Mouse (Mus musculus) intestine, postnatal 0 days (tissue): ENCODE measurements around the gene Pip5k1b. TPM values are rescaled to one million over a fixed set of nuclear protein-coding genes. Genes with fewer than 3 reads are reported as not detected.
A peak's percentile ranks its signal among the peaks of the same experiment; 100 is the strongest.

Experiments used
- ATAC-seq: fragments of 200-750 bp; cut with Nextera tagmentation; 2 replicates; pipeline ENCODE4 v1.8.0; 2017; ENCODE audit warnings: mild to moderate bottlenecking, moderate TSS enrichment, moderate library complexity
- H3K27ac ChIP-seq: fragments of 300-500 bp; sonication (generic); 2 replicates; pipeline ENCODE4 v1.5.1; 2014; ENCODE audit warnings: mild to moderate bottlenecking, low read depth, low read length, moderate library complexity
- H3K27me3 ChIP-seq: fragments of 300-500 bp; sonication (generic); replicated peaks from 2 replicates; pipeline ENCODE4 v1.6.1; 2014; ENCODE audit warnings: low read length, mixed read lengths; ENCODE audit not compliant: control insufficient read depth, insufficient read depth
- H3K36me3 ChIP-seq: fragments of 300-500 bp; sonication (generic); 2 replicates; pipeline ENCODE4 v1.6.1; 2014; ENCODE audit warnings: mild to moderate bottlenecking, moderate library complexity; ENCODE audit not compliant: control insufficient read depth, insufficient read depth
- H3K4me1 ChIP-seq: fragments of 300-500 bp; sonication (generic); replicated peaks from 2 replicates; pipeline ENCODE4 v1.6.1; 2014; ENCODE audit warnings: antibody characterized with exemption, low read length, mixed read lengths; ENCODE audit not compliant: control insufficient read depth, insufficient read depth
- H3K4me2 ChIP-seq: fragments of 300-500 bp; sonication (generic); replicated peaks from 2 replicates; pipeline ENCODE4 v1.6.1; 2014; ENCODE audit warnings: low read depth, mild to moderate bottlenecking, moderate library complexity
- H3K4me3 ChIP-seq: fragments of 300-500 bp; sonication (generic); 2 replicates; pipeline ENCODE4 v1.5.1; 2014; ENCODE audit warnings: low read depth, low read length
- H3K9ac ChIP-seq: fragments of 300-500 bp; sonication (generic); 2 replicates; pipeline ENCODE4 v1.6.1; 2014; ENCODE audit warnings: mild to moderate bottlenecking, low read depth, low read length
- H3K9me3 ChIP-seq: fragments of 300-500 bp; sonication (generic); 2 replicates; pipeline ENCODE4 v1.6.1; 2016; ENCODE audit warnings: mixed run types; ENCODE audit not compliant: control insufficient read depth
- CTCF ChIP-seq: sonication (generic); IDR thresholded peaks from 2 replicates; pipeline ENCODE4 v1.5.1; 2016; ENCODE audit warnings: low read depth, mild to moderate bottlenecking, control low read depth, antibody characterized with exemption, moderate library complexity
- WGBS: fragments of 180-500 bp; shearing (Covaris S2); extraction: QIAGEN DNeasy Blood & Tissue Kit; methylation state at CpG from one replicate; pipeline ENCODE4 v1.1.7; 2014; 5-methylcytosine and 5-hydroxymethylcytosine counted together
- polyA plus RNA-seq: library from polyadenylated mRNA; unstranded; fragments of >200 nt; fragmentation: Nextera tagmentation; extraction: Ambion mirVana; gene quantifications from 2 replicates; pipeline ENCODE4 v1.2.1, GENCODE M21; 2015

Pip5k1b gene
- polyA plus RNA-seq, 1 experiment from 2014 or later: 29.4 TPM

DNA sequence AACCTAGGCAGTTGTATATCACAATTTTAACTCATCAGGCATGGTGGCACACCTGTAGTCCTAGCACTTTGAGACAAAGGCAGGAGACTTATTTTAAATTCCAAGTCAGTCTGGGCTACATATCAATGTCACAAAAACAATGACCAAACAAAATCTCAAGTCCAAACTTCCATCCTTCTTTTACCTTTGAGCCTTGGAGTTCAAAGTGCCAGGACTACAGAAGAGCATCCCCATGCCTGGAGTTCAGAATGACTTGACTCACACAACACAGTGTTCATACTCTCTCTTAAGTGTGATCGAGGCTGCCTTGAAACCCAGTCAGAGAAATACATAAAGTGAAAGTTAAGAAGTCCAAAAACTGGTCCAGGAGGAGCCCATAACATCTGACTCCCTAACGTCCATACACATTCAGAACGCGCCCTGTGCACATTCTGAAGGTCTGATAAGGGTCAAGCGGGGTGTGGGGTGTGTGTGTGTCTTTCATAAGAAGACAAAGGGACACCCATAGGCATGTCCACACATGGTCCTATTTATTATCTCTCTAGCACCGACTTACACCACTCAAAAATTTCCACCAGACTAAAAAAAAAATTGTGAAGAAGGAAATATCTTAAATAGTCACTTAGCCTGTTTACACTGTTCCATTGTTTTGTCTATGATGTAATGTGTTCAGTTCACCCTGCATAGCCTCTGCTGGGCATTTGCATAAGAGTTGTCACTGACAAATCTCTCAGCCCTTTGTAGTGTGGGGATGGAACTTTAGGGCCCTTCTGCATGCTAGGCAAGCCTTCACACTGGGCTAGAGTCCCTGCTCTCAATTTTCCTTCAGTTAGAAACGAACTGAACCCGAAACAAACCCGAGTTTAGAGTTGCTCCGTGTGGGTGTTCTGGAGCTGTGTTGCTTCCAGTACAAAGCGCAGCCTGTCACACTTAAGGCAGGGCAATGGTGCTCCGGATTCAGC lies 296.0 kb downstream of the Pip5k1b start:
- H3K27ac ChIP-seq: no peak overlapping the region
- H3K27me3 ChIP-seq: no peaks in the 10 kb centered on the region
- H3K9ac ChIP-seq: no peak overlapping the region
- no peak overlapping the region for H3K4me3 ChIP-seq
- H3K36me3 ChIP-seq: no peaks in the 10 kb centered on the region
- no peaks in the 10 kb centered on the region for H3K9me3 ChIP-seq
- TF ChIP-seq CTCF: no peak
- no peak for ATAC-seq
- H3K4me2 ChIP-seq: no peak overlapping the region
- WGBS: 70% methylated on average over 12 of the region's 12 CpGs
- no peaks in the 10 kb centered on the region for H3K4me1 ChIP-seq

DNA sequence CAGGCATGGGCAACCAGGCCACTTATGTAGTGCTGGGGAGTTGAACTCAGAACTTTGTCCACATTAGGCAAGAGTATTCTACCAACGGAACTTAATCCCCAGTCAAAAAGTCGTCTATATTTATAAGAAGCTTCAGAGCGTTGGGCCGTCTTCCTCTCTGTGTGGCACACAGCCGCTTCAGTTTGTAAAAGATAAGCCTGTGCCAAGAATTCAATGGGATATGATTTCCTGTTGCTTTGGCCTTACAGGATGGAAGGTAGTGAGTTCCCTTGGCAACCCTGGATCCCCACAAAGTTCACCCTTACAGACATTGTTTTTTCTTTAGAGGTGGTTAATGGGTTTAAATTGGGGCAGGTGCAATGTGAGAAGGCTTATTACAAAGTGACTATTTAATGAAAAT lies 297.3 kb downstream of the Pip5k1b start:
- no peak for TF ChIP-seq CTCF
- H3K27me3 ChIP-seq: no peaks in the 10 kb centered on the region
- no peak overlapping the region for H3K9ac ChIP-seq
- H3K4me3 ChIP-seq: no peak overlapping the region
- ATAC-seq: no peak
- H3K4me2 ChIP-seq: no peak overlapping the region
- WGBS: 49% methylated on average over 5 of the region's 5 CpGs
- no peaks in the 10 kb centered on the region for H3K36me3 ChIP-seq
- no peak overlapping the region for H3K27ac ChIP-seq
- H3K9me3 ChIP-seq: no peaks in the 10 kb centered on the region
- no peaks in the 10 kb centered on the region for H3K4me1 ChIP-seq

DNA sequence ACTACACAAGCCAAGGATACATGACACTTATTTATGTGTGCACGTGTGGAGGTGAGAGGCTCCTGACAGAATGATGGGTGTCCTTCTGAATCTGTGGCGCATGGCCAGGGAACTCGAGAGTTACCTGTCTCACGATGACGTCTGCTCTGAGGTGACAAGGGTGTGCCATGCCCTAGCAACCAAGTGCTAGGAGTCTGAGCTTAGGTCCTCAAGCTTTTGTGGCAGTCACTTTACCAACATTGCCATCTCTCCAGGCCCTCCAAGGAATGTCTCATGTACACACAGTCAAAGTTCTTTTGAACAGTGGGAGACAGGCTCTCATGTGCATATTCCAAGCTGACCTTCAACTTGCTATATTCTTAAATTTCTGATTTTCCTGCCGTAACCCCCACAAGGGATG lies 297.7 kb downstream of the Pip5k1b start:
- Histone ChIP-seq H3K27ac (no peak overlapping the region), H3K36me3 (no peaks in the 10 kb centered on the region), H3K4me1 (no peaks in the 10 kb centered on the region), H3K4me3 (no peak overlapping the region), H3K9me3 (no peaks in the 10 kb centered on the region), H3K4me2 (no peak overlapping the region), H3K27me3 (no peaks in the 10 kb centered on the region), H3K9ac (no peak overlapping the region)
- no peak for ATAC-seq
- TF ChIP-seq CTCF: no peak
- 85% methylated on average over 6 of the region's 6 CpGs for WGBS

DNA sequence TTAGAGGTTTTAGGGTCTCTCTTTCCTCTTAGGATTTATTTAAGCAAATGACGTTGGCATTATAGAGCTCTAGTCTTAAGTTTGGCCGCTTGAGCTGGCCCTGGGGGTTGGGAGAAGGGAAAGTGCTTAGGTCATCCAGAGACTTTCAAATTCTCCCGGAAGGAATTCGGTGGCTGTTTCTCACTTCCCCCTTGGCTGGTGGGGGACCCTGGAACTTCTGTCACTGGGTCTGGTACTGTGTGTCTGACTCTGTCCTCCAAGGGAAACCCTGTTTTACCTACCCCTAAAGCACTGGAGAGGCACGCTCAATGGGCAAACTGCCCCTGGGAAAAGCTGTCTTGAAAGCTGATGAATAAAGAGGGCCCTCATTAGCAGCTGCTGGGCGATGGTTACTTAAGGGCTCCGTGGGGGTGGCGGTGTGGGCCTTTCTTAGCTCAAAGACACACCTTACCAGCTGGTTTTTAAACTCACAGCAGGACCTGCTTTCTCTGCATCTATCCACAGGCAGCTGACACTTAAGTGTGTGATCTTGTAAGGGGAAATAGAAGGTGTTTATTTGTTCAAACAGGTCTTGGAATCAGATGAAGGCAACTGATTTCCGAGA lies 301.9 kb downstream of the Pip5k1b start:
- no peak overlapping the region for H3K4me2 ChIP-seq
- H3K27me3 ChIP-seq: no peaks in the 10 kb centered on the region
- no peaks in the 10 kb centered on the region for H3K4me1 ChIP-seq
- no peak overlapping the region for H3K9ac ChIP-seq
- no peaks in the 10 kb centered on the region for H3K9me3 ChIP-seq
- no peak for TF ChIP-seq CTCF
- no peak overlapping the region for H3K27ac ChIP-seq
- no peaks in the 10 kb centered on the region for H3K36me3 ChIP-seq
- no peak overlapping the region for H3K4me3 ChIP-seq
- no peak for ATAC-seq
- 40% methylated on average over 9 of the region's 9 CpGs for WGBS

DNA sequence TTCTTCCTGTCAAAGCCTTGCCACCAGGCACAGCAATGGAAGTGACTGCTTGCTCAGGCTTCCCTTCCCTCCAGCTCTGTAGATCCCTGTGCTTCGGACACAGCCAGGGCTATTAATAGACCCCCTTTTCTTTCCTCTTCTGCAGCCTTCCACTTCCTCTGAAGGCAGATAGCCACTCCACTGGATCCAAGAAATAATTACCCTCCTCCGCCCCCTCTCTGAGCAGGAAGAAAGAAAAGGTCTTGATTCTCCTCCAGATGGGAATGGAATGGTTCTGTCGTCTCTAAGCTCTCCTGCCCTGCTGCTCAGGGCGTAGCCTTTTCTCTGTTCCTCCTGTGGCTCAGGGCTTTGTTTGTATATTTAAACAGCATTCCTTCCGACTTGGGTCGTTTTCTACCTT lies 303.8 kb downstream of the Pip5k1b start:
- no peak for TF ChIP-seq CTCF
- 0 out of 2 replicates have a peak overlapping the region, but pooled peaks have one; percentile 6 for H3K4me2 ChIP-seq
- no peaks in the 10 kb centered on the region for H3K4me1 ChIP-seq
- no peak overlapping the region; the same call in 1 of the 2 replicates for H3K27ac ChIP-seq
- no peaks in the 10 kb centered on the region for H3K27me3 ChIP-seq
- 13% methylated on average over 6 of the region's 6 CpGs for WGBS
- ATAC-seq: no peak
- no peaks in the 10 kb centered on the region for H3K9me3 ChIP-seq
- no peak overlapping the region for H3K4me3 ChIP-seq
- H3K36me3 ChIP-seq: no peaks in the 10 kb centered on the region
- no peak overlapping the region for H3K9ac ChIP-seq

Other genes with a start within 250 kb of the Pip5k1b start
- gene Fam122a, start 78.5 kb downstream of the Pip5k1b start, polyA plus RNA-seq: 40.5 and 45.0 TPM in 2 replicates
- 9.3 and 11.3 TPM in 2 replicates for gene Tmem252, start 118.1 kb upstream of the Pip5k1b start, polyA plus RNA-seq